Mouse (Mus musculus): ENCODE measurements around the gene Tsen34.
"Not testable (repeated sequence)": the region's sequence is repeated elsewhere in the genome, so short reads cannot be mapped to it uniquely, and the experiment has no call there.

The Tsen34 gene

GRCm38 (mm10) chr7:3720268-3720667 is 27.6 kb downstream of the Tsen34 start, which contains the start of gene Pirb:
Gene Pirb, minus strand, starts transcription at chr7:3720391.
- DNase-seq (ENCODE audit: low spot score in 2 of 2) = not testable (repeated sequence)

DNA sequence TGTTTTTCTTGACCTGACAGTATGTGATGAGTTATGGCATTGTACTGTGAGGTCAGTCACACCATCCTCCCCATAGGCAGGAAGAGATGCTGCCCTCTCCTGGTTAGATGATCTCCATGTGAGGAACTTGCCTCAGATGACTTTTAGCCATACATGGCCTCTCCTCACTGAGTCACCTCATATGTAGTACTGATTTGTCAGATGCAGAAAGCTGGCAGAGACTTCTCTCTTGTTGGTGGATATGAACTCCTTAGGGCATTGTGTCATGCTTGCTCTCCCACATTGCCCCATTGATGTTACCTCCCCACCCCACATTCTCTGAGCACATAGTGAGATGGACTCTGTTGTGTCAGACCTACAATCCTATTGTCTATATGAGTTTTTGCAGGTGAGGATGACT is 32.8 kb downstream of the Tsen34 start:
- not testable (repeated sequence) for DNase-seq (ENCODE audit: low spot score in 2 of 2)

- not testable (repeated sequence) for DNase-seq (ENCODE audit: low spot score in 2 of 2)
Measured at GRCm38 (mm10) chr7:3732675-3733074, 40.0 kb downstream of the Tsen34 start.

All from urinary bladder, postnatal 36 days (tissue).